Mouse (Mus musculus) left cerebral cortex, postnatal 10 days (tissue): Measurements from ENCODE around the gene Ppp1r36. TPM values are rescaled to one million over a fixed set of nuclear protein-coding genes. Genes with fewer than 3 reads are reported as not detected.
"Not testable (repeated sequence)": the region's sequence is repeated elsewhere in the genome, so short reads cannot be mapped to it uniquely, and the experiment has no call there.

Experiments
- DNase-seq, 2 experiments: peaks; one replicate each; pipeline ENCODE4 v3.0.0; 2021 to 2022; ENCODE audit warnings: low spot score in 2 of 2, mixed read lengths in 1 of 2; ENCODE audit errors: extremely low spot score in 1 of 2
- intact Hi-C: fragments of 180-260 bp; cut with DNase I; formaldehyde crosslinking; loops from one replicate; pipeline ENCODE4 v1.15.1; 2025
- total RNA-seq, 2 experiments: library from RNA; stranded (reverse); gene quantifications; 2 replicates each; pipeline ENCODE4 v1.2.3; 2021

Gene Ppp1r36
- total RNA-seq, 2 experiments from 2014 or later = 0.55 to 1.1 TPM

GRCm38 (mm10) chr12:76431431-76431830 lies 14.1 kb downstream of the Ppp1r36 start:
- DNase-seq = no peak
- intact Hi-C loops = no loop called here

- no peak for DNase-seq
- intact Hi-C loops = no loop called here
Observed at GRCm38 (mm10) chr12:76434111-76434510, 16.8 kb downstream of the Ppp1r36 start.

- intact Hi-C loops = no loop called here
Observed at GRCm38 (mm10) chr12:76435084-76435483, 17.7 kb downstream of the Ppp1r36 start.

DNA sequence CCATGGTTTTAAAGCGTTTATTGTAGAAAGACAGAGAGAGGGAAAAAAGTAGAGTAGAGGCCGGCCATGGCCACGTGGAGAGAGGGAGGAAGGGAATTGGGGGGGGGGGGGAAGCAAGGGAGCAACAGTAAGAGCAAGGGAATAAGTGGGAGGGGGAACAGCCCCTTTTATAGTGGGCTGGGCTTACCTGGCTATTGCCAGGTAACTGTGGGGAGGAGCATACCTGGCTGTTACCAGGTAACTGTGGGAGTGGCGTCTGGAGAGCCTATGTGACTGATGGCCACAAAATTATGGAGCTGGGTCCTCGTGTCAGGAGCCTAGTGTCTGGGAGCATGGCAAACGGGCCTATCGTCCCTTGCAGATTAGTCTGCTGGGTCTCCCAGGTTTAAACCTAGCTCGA lies 18.2 kb downstream of the Ppp1r36 start:
- DNase-seq = no peak
- intact Hi-C loops = no loop called here

More at GRCm38 (mm10) chr12:76435084-76435483, 17.7 kb downstream of the Ppp1r36 start:
- DNase-seq = no peak

DNA sequence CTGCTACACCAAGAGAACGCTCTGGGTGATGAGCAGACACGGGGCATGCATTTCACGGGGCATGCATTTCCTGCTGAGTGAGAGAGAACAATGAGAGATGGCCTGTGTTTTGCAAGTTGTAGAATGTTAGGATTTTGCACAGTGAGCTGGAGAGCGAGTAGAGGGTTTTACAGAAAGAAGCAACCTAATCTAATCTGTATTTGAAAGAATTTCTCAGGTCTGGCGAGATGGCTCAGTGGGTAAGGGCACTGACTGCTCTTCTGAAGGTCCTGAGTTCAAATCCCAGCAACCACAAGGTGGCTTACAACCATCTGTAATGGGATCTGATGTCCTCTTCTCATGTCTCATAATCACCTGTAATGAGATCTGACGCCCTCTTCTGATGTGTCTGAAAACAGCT lies 26.1 kb downstream of the Ppp1r36 start:
- DNase-seq, intact Hi-C loops: not testable (repeated sequence)

DNA sequence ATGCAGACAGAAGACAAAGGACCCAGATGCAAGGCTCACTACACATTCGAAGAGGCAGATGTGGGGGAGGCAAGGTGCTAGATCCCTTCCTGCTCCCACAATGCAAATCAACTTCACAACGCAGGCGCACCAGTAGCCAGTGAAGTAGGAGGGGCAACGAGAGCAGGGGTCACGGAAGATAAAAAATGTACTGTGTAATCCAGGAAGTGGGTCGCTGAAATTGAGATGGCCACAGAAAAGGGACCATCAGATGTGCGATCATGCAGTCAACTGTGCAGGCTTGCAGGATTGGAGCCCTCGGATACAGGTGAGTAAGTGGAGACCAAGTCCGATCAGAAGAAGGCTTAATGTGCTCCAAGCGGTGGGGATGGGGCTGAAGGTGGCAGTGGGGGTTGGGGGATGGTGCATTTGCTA lies 27.0 kb downstream of the Ppp1r36 start:
- intact Hi-C loops = no loop called here
- DNase-seq = no peak

- no peak for DNase-seq
- intact Hi-C loops = no loop called here
Observed at GRCm38 (mm10) chr12:76444862-76445261, 27.5 kb downstream of the Ppp1r36 start.

DNA sequence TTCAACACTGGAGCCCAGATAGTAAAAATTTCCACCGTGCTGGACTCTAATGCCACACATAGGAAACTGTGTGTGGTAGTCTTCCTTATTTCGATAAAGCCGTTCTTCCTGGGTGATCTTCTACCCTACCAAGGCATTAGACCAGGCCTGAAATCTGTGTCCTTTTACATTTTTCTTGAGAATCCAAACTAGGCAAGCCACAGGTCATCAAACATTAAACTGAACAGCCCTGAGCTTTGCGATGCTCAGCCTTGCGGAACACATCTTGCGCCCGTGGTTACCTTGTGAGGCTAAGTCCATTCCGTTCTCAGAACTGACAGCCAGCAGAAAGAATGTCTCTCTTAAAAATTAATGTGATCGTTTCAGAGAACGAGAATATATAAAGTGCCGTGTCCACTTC lies 28.9 kb downstream of the Ppp1r36 start:
- no peak for DNase-seq
- intact Hi-C loops = no loop called here

GRCm38 (mm10) chr12:76448127-76448526 lies 30.8 kb downstream of the Ppp1r36 start:
- DNase-seq = no peak
- intact Hi-C loops = no loop called here

- DNase-seq = no peak
Observed at GRCm38 (mm10) chr12:76452203-76452602, 34.9 kb downstream of the Ppp1r36 start.

DNA sequence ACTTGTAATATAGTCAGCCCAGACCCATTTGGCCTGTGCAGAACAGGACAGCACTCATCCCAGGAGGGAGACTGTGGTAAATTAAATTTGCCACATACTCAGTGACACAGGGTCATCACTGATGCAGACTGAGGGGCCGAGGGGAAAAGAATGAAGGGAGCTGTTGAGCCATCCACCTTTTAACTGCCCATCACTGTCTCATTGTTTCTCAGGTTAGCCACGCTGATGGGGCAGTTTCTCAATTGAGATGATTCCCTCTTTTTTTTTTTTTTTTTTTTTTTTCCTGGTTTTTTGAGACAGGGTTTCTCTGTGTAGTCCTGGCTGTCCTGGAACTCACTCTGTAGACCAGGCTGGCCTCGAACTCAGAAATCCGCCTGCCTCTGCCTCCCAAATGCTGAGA lies 41.1 kb downstream of the Ppp1r36 start:
- DNase-seq, intact Hi-C loops: not testable (repeated sequence)

More at GRCm38 (mm10) chr12:76452203-76452602, 34.9 kb downstream of the Ppp1r36 start:
- intact Hi-C loops = no loop called here

- DNase-seq = no peak
- intact Hi-C loops = no loop called here
Observed at GRCm38 (mm10) chr12:76459032-76459431, 41.7 kb downstream of the Ppp1r36 start.

DNA sequence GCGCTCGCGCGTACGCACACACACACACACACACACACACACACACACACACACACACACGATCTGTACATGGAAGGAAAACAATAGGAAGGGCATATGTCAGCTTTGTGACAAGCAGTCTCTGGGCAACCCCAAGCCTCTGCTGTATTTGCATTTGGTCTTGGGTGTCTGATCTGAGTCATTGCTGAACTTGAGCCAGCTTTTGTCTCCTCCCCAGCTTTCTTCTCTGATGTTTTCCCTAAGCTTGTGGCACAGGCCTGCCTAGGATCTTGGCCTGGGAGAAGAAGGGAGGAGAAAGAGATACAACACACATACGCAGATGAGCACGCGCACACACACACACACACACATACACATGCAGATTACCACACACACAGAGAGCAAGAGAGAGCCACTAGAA lies 46.1 kb downstream of the Ppp1r36 start:
- intact Hi-C loops = no loop called here
- no peak for DNase-seq

- no peak for DNase-seq
- intact Hi-C loops = no loop called here
Observed at GRCm38 (mm10) chr12:76464651-76465252, 47.4 kb downstream of the Ppp1r36 start.

DNA sequence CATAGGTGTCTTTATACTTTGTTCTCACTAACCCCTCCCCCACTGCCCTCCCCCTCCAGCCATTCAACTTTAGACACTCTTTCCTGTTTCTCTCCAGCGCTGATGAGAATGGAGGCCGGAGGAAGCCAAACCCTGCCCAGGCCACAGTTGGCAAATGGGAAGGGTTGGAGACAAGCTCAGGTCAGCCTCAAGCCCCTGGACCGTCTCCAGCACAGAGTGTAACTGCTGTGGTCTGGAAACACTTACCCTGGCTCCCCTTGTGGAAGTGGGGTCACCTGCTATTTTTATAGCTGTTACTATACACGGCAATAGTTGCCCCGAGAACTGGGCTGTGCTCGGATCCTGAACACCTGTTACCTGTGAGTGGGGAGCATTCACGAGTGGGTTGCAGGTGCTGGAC lies 49.3 kb downstream of the Ppp1r36 start:
- intact Hi-C loops = no loop called here

DNA sequence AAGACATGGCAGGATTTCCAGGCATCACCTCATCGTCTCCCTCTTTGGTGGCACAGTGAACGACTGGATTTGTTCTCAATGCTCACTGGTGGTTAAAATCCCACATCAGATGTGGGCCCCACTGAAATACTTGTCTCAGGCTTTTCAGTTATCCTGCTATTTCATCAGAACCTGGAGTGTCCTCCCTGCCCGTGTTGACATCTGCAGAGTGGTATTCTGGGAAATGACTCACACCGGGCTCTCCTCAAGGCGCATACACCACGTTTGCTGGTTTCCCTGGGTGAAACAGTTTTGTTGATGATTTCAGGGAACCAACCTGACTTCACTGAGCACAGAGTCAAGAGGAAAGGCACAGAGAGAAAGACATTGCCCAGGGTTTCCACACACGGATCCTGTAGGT lies 49.9 kb downstream of the Ppp1r36 start:
- intact Hi-C loops = no loop called here

More for the DNA sequence above, 49.3 kb downstream of the Ppp1r36 start:
- peak in 1 of 2 experiments; percentile 29 for DNase-seq

GRCm38 (mm10) chr12:76472046-76472445 lies 54.7 kb downstream of the Ppp1r36 start:
- intact Hi-C loops = loop anchor here (5.0 to 10.0 kb wide), 3 partner anchors 65 to 207 kb away; partner anchors contain the start of gene Zbtb1
- DNase-seq = peak; percentile 60 to 74

More for the DNA sequence above, 49.9 kb downstream of the Ppp1r36 start:
- DNase-seq = no peak

DNA sequence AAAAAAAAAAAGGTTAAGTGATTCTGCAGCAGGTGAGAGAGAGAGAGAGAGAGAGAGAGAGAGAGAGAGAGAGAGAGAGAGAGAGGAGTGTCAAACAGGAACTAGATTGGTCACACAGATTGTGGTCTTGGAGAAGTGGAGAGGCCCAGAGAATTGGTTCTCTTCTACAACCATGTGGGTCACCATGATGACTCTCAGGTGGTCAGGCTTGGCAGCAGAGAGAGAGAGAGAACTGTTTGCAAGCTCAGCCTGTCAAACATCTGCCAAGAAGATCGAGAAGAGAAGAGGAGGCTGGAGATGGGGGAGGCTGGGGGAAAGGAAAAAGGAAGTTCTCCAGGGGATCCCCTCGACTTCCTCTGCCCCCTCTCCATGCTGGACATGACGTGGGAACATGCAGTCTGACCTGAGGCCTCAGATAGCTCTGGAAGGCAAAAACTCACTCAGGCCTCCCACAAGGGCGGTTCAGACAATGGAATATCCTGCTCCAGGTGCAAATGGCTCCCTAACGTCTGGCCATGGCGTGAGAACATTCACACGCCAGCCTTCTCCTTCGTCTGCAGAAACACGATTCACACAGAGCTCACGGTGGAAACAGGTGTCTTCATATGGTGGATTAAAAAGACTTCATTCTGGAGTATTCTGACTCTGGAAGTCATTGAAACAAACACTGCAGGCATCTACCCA lies 56.4 kb downstream of the Ppp1r36 start:
- intact Hi-C loops = loop anchor here (5.0 to 10.0 kb wide), 3 partner anchors 66 to 209 kb away; partner anchors contain the start of gene Zbtb1
- no peak for DNase-seq

- intact Hi-C loops = loop anchor here (5.0 to 10.0 kb wide), 3 partner anchors 67 to 209 kb away; partner anchors contain the start of gene Zbtb1
- DNase-seq = no peak
Observed at GRCm38 (mm10) chr12:76474246-76474583, 56.9 kb downstream of the Ppp1r36 start.

GRCm38 (mm10) chr12:76474802-76475201 lies 57.5 kb downstream of the Ppp1r36 start:
- DNase-seq = no peak
- intact Hi-C loops = loop anchor here (5.0 to 10.0 kb wide), 3 partner anchors 68 to 210 kb away; partner anchors contain the start of gene Zbtb1
